Mouse (Mus musculus) limb, embryonic 11.5 days (tissue): ENCODE results near the gene Slit3. TPM values are rescaled to one million over a fixed set of nuclear protein-coding genes. Genes with fewer than 3 reads are reported as not detected.

ENCODE experiments used
- ATAC-seq: fragments of 200-750 bp; cut with Nextera tagmentation; 2 replicates; pipeline ENCODE4 v1.8.0; 2017; ENCODE audit warnings: low read depth; ENCODE audit not compliant: insufficient number of reproducible peaks, low FRiP score, low TSS enrichment
- DNase-seq: peaks from one replicate; pipeline ENCODE4 v3.0.0-alpha.2; 2015; ENCODE audit warnings: low spot score
- H3K27ac ChIP-seq: fragments of 300-500 bp; sonication (generic); replicated peaks from 2 replicates; pipeline ENCODE4 v1.5.1; 2014; ENCODE audit warnings: low read depth, mild to moderate bottlenecking, low read length
- H3K27me3 ChIP-seq: fragments of 300-500 bp; sonication (generic); 2 replicates; pipeline ENCODE4 v1.6.1; 2014; ENCODE audit warnings: mild to moderate bottlenecking, low read length, mixed read lengths; ENCODE audit not compliant: control insufficient read depth, insufficient read depth
- H3K36me3 ChIP-seq: fragments of 300-500 bp; sonication (generic); 2 replicates; pipeline ENCODE4 v1.6.1; 2014; ENCODE audit warnings: mild to moderate bottlenecking, low read length, moderate library complexity, mixed read lengths; ENCODE audit not compliant: control insufficient read depth, insufficient read depth
- H3K4me1 ChIP-seq: fragments of 300-500 bp; sonication (generic); 2 replicates; pipeline ENCODE4 v1.6.1; 2014; ENCODE audit warnings: low read length, mixed read lengths; ENCODE audit not compliant: control insufficient read depth, insufficient read depth
- H3K4me2 ChIP-seq: fragments of 300-500 bp; sonication (generic); 2 replicates; pipeline ENCODE4 v1.6.1; 2014; ENCODE audit warnings: low read depth, mild to moderate bottlenecking, moderate library complexity; ENCODE audit not compliant: severe bottlenecking
- H3K4me3 ChIP-seq: fragments of 300-500 bp; sonication (generic); 2 replicates; pipeline ENCODE4 v1.5.1; 2014; ENCODE audit warnings: low read depth, low read length
- H3K9ac ChIP-seq: fragments of 300-500 bp; sonication (generic); 2 replicates; pipeline ENCODE4 v1.6.1; 2014; ENCODE audit warnings: mild to moderate bottlenecking, low read length
- H3K9me3 ChIP-seq: fragments of 300-500 bp; sonication (generic); 2 replicates; pipeline ENCODE4 v1.6.1; 2016; ENCODE audit warnings: low read length; ENCODE audit not compliant: control insufficient read depth
- WGBS: fragments of 180-500 bp; shearing (Covaris S2); extraction: QIAGEN DNeasy Blood & Tissue Kit; methylation state at CpG from one replicate; pipeline ENCODE4 v1.1.7; 2014; 5-methylcytosine and 5-hydroxymethylcytosine counted together
- polyA plus RNA-seq: library from polyadenylated mRNA; unstranded; fragments of >200 nt; fragmentation: Nextera tagmentation; extraction: Ambion mirVana; gene quantifications from 2 replicates; pipeline ENCODE4 v1.2.1, GENCODE M21; 2014

Gene Slit3
- polyA plus RNA-seq, 1 experiment from 2014 or later: 30.6 TPM

DNA sequence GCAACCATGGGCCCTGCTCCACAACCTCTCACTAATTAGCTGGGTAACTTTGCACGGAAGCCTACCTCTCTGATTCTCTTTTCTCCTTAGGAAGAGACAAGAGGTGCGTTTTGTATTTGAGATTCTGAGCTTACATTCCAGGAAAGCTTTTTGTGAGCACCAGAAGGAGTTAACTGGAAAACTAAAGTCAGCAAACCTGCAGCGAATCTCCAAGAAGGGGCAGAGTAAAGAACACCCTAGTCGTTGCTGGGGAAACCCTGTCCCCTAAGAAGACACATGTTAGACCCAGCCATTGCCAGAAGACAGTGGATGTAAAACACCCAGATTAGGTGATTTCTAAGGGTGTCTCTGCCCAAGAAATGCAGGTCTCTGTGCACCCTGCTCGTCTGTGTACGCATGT lies 2.3 kb upstream of the Slit3 start:
- no peak for ATAC-seq
- WGBS: 64% methylated on average over 6 of the region's 6 CpGs
- Histone ChIP-seq H3K9ac (no peak overlapping the region; the same call in 1 of the 2 replicates), H3K9me3 (no peaks in the 10 kb centered on the region), H3K27ac (no peak overlapping the region), H3K27me3 (no peaks in the 10 kb centered on the region), H3K4me2 (no peak overlapping the region), H3K4me1 (peaks cover 27% of the 10 kb centered on the region), H3K4me3 (no peak overlapping the region), H3K36me3 (no peaks in the 10 kb centered on the region)
- no peak for DNase-seq

DNA sequence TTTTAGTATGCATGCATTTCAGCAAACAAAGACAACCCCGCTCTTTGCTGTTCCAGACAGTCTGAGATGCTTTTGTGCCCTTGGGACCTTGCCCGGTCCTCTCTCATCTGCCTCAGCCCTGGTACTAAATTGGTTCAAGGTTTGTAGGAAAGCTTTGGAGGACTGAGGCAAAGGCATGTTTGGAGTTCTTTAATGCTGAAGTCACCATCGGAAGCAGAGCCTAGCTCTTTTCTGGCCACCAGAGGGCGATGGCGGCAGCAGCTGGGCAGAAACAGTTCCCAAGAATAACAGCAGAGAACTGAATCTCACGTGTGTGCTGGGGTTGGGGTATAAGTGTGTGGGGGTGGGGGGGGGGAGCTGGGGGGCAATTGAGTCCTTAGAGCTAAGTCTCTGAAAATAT lies 1.7 kb upstream of the Slit3 start:
- Histone ChIP-seq H3K9me3 (no peaks in the 10 kb centered on the region), H3K9ac (no peak overlapping the region; the same call in 1 of the 2 replicates), H3K27me3 (no peaks in the 10 kb centered on the region), H3K36me3 (no peaks in the 10 kb centered on the region), H3K4me2 (no peak overlapping the region), H3K4me3 (no peak overlapping the region), H3K4me1 (peaks cover 34% of the 10 kb centered on the region), H3K27ac (no peak overlapping the region)
- 6% methylated on average over 6 of the region's 6 CpGs for WGBS
- ATAC-seq (no peak; the same call in 1 of the 2 replicates), DNase-seq (peak; percentile 89)

DNA sequence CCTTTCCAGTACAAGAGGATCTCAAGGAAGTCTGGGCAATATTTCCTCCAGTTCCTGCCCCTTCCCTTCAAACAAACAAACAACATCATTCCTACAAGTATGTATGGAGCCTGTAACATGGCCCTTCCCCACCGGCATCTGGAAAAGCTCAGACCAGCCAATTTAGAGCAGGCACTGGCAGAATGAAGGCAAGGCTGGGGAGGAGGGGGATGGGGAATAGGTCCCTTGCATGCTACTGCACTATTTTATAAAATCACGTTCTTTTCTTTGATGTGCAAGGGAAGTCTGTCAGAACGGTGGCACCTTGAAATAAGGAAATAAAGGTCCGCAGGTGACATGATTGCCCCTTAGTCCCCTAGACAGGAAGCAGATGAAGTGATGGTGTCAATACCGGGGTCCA lies 948 bp upstream of the Slit3 start:
- 10% methylated on average over 5 of the region's 5 CpGs for WGBS
- H3K27ac ChIP-seq: peak overlapping the region; percentile 69
- H3K27me3 ChIP-seq: no peaks in the 10 kb centered on the region
- H3K36me3 ChIP-seq: no peaks in the 10 kb centered on the region
- H3K9me3 ChIP-seq: no peaks in the 10 kb centered on the region
- peak overlapping the region; percentile 86 for H3K4me2 ChIP-seq
- peaks cover 39% of the 10 kb centered on the region for H3K4me1 ChIP-seq
- H3K9ac ChIP-seq: no peak overlapping the region
- DNase-seq (peak; percentile 82), ATAC-seq (no peak)
- H3K4me3 ChIP-seq: no peak overlapping the region

DNA sequence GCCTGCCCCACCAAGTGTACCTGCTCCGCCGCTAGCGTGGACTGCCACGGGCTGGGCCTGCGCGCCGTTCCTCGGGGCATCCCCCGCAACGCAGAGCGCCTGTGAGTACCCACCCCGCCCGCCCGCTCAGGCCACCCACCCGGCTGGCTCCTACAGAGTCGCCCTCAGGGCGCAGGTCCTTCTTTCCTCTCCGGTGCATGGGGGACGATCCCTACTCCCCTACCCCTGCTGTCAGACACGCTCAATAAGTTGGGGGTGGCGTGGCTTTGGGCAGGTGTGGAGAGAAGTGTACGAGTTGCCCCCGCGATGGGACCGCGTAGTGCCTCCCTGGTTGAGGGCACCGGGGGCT lies 561 bp downstream of the Slit3 start:
- H3K4me2 ChIP-seq: peak overlapping the region; percentile 86
- peak overlapping the region; percentile 86 for H3K27ac ChIP-seq
- DNase-seq (peak; percentile 58), ATAC-seq (0 out of 2 replicates have a peak, but pooled peaks have one; percentile 11)
- H3K27me3 ChIP-seq: no peaks in the 10 kb centered on the region
- H3K9me3 ChIP-seq: no peaks in the 10 kb centered on the region
- H3K4me3 ChIP-seq: peak overlapping the region; percentile 89
- H3K4me1 ChIP-seq: peaks cover 47% of the 10 kb centered on the region
- H3K36me3 ChIP-seq: no peaks in the 10 kb centered on the region; the same call in 1 of the 2 replicates
- WGBS: under 1% methylated on average over 26 of the region's 27 CpGs
- peak overlapping the region; percentile 87 for H3K9ac ChIP-seq

DNA sequence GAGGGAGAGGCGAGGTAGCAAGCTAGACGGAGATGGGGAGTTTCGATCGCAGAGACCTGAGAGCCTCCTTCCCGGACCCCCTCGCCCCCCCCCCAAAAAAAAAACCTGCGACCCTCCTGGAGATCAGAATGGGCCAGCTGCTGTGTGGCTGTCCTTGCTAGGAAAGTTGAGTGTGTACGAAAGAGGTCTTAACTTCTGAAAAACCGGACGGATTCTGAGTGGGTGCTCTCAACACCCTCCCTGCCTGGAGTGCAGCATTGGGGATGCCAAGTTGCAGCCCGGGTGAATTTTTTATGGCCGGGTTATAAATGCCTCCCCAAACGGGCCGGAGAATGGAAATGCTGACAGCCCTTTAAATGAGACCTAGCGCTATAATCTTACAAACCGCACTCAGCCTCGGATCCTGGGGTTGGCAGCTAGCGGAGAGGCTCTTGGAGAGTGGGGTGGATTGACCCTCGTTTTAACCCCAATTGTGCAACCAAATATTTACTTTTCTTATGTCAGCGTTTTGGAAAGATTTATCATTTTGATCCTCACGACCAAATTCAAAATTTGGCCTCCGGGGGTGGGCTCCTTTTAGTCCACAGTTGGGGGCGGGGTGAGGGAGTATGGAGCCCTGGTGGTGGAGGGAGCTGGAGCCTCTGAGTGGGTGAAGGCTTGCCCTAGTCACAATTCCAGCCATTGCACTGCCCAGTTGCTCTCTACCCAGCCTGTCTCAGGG lies 1.2 kb downstream of the Slit3 start:
- Histone ChIP-seq H3K27ac (peak overlapping the region; percentile 86; the same call in 1 of the 2 replicates), H3K9ac (peak overlapping the region; percentile 87), H3K4me2 (peak overlapping the region; percentile 86), H3K9me3 (no peaks in the 10 kb centered on the region), H3K27me3 (no peaks in the 10 kb centered on the region), H3K4me1 (peaks cover 47% of the 10 kb centered on the region), H3K4me3 (peak overlapping the region; percentile 89), H3K36me3 (no peaks in the 10 kb centered on the region; the same call in 1 of the 2 replicates)
- DNase-seq: peak; percentile 48
- ATAC-seq: no peak
- under 1% methylated on average over 23 of the region's 23 CpGs for WGBS

DNA sequence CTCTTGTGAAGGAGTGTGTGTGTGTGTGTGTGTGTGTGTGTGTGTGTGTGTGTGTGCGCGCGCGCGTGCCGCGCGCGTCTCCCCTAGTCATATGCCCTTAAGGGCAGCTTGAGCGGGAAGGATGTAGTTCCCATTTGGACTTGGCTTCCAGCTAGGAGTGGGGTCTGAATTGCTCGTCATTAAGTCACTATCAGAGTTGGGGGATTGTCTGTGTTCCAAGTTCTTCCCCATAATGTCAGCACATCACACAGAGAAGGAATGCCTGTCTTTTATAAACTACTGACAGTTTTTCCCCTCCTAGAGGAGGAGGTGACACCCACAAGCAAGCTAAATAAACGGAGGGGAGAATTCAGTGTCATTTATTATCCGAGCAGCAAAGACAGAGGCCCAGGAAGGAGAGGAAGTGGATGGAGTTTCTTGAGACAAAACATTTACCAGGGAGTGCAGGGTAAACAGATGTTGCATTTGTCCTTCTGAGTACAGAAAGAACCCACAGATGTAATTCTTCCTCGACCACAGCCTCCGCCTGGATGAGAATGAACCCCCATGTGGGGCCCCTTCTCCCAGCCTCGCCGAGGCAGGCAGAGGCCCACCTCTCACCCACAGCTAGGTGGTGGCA lies 3.6 kb downstream of the Slit3 start:
- Histone ChIP-seq H3K9ac (no peak overlapping the region), H3K27me3 (no peaks in the 10 kb centered on the region), H3K27ac (peak overlapping the region; percentile 5; the same call in 1 of the 2 replicates), H3K4me2 (peak overlapping the region; percentile 86), H3K9me3 (no peaks in the 10 kb centered on the region), H3K36me3 (no peaks in the 10 kb centered on the region; the same call in 1 of the 2 replicates), H3K4me1 (peaks cover 42% of the 10 kb centered on the region), H3K4me3 (peak overlapping the region; percentile 89; the same call in 1 of the 2 replicates)
- DNase-seq (no peak), ATAC-seq (no peak)
- WGBS: 47% methylated on average over 17 of the region's 17 CpGs

DNA sequence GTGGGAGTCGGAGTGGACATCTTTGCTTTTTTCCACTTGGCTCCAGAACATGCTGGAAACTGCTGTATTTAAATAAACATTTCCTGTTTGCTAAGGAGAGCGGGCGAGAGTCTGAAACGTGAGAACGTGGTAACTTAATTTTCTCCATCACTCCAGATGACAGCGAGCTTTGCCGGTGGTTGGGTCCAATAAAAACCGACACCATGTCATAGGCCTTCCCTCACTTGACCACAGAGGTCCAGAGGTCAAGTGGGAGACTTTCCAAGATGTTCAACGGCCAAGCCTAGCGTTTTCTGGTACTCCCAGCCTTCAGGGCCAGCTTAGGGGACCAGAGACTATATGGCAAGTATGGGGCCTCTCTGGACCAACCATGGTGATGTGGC lies 4.1 kb downstream of the Slit3 start:
- Histone ChIP-seq H3K36me3 (no peaks in the 10 kb centered on the region; the same call in 1 of the 2 replicates), H3K4me3 (no peak overlapping the region), H3K9me3 (no peaks in the 10 kb centered on the region), H3K4me1 (peaks cover 37% of the 10 kb centered on the region), H3K4me2 (peak overlapping the region; percentile 86), H3K27me3 (no peaks in the 10 kb centered on the region), H3K27ac (no peak overlapping the region), H3K9ac (no peak overlapping the region)
- WGBS: 6% methylated on average over 10 of the region's 10 CpGs
- no peak for ATAC-seq
- peak; percentile 53 for DNase-seq

DNA sequence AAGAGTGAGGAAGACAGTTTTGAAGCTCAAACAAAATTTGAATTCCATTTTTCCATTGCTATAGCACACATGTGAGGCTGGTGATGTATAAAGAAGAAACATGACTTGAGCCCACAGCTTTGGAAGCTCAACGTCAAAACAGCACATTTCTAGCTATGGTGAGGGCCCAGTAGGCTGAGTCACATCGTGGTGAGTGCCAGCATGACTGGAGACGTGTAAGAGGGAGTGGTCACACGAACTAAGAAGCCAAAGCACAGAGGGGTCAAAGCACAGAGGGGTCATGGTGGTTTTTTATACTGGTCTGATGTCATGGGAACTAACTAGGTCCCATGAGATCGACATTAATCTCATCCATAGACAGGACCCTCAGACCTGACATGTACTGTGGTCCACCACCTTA lies 10.7 kb downstream of the Slit3 start:
- 79% methylated on average over 5 of the region's 5 CpGs for WGBS
- Histone ChIP-seq H3K4me2 (no peak overlapping the region), H3K27ac (no peak overlapping the region), H3K4me3 (no peak overlapping the region), H3K9ac (no peak overlapping the region), H3K27me3 (no peaks in the 10 kb centered on the region), H3K36me3 (no peaks in the 10 kb centered on the region), H3K4me1 (no peaks in the 10 kb centered on the region), H3K9me3 (no peaks in the 10 kb centered on the region)
- ATAC-seq: no peak
- no peak for DNase-seq
